Mouse (Mus musculus) G1E (cell line): ENCODE data around the gene Ddah1. TPM values are rescaled to one million over a fixed set of nuclear protein-coding genes. Genes with fewer than 3 reads are reported as not detected.

Experiments
- ATAC-seq: 2 replicates; pipeline ENCODE4 v1.8.0; 2016; ENCODE audit warnings: mild to moderate bottlenecking; ENCODE audit not compliant: insufficient number of reproducible peaks, poor library complexity, low FRiP score, severe bottlenecking; ENCODE audit errors: extremely low read depth
- DNase-seq: peaks from one replicate; pipeline ENCODE4 v3.0.0; 2012; ENCODE audit warnings: low spot score
- H3K27me3 ChIP-seq: 2 replicates; pipeline ENCODE4 v1.6.1; 2012; ENCODE audit warnings: mild to moderate bottlenecking, low read length, inconsistent platforms; ENCODE audit not compliant: insufficient read depth
- H3K36me3 ChIP-seq: replicated peaks from 2 replicates; pipeline ENCODE3; 2012; ENCODE audit warnings: mild to moderate bottlenecking, inconsistent platforms
- H3K4me1 ChIP-seq: 2 replicates; pipeline ENCODE4 v1.6.1; 2012; ENCODE audit warnings: low read depth, low read length, inconsistent platforms, mixed read lengths; ENCODE audit not compliant: insufficient read depth
- H3K4me3 ChIP-seq: 2 replicates; pipeline ENCODE4 v1.5.1; 2012; ENCODE audit warnings: low read depth, mild to moderate bottlenecking, inconsistent platforms, low read length, moderate library complexity, mixed read lengths
- H3K9me3 ChIP-seq: replicated peaks from 2 replicates; pipeline ENCODE4 v1.6.1; 2012; ENCODE audit warnings: inconsistent platforms
- CTCF ChIP-seq: IDR thresholded peaks from 2 replicates; pipeline ENCODE4 v1.5.1; 2012; ENCODE audit warnings: low read depth, low read length, inconsistent platforms, mixed read lengths
- GATA1 ChIP-seq: IDR thresholded peaks from 2 replicates; pipeline ENCODE4 v1.6.1; 2012; ENCODE audit warnings: borderline replicate concordance, low read length, inconsistent platforms, mixed read lengths
- GATA2 ChIP-seq: IDR thresholded peaks from 2 replicates; pipeline ENCODE4 v1.6.1; 2012; ENCODE audit warnings: low read depth, low read length, inconsistent platforms, borderline replicate concordance
- POLR2AphosphoS5 ChIP-seq: IDR thresholded peaks from 2 replicates; pipeline ENCODE4 v1.6.1; 2012; ENCODE audit warnings: low read depth, low read length, inconsistent platforms; ENCODE audit not compliant: insufficient replicate concordance
- TAL1 ChIP-seq: conservative IDR thresholded peaks from 2 replicates; pipeline ENCODE4 v1.6.1; 2012; ENCODE audit warnings: low read depth, low read length, inconsistent platforms, mixed read lengths
- polyA plus RNA-seq: library from polyadenylated mRNA; stranded (reverse); fragments of >175 nt; gene quantifications from 2 replicates; pipeline ENCODE4 v1.2.3, GENCODE M21; 2012
- total RNA-seq, 2 experiments: library from RNA; stranded (forward) in 1 of 2; stranded (reverse) in 1 of 2; fragments of 200-1000 nt in 1 of 2; fragments of >200 nt in 1 of 2; fragmentation: Nextera tagmentation in 1 of 2; gene quantifications; 2 replicates each; pipeline ENCODE4 v1.2.3; 2014 to 2017

Ddah1 gene
- total and polyA plus RNA-seq, 3 experiments, result 0.16 TPM; not detected in 2

DNA sequence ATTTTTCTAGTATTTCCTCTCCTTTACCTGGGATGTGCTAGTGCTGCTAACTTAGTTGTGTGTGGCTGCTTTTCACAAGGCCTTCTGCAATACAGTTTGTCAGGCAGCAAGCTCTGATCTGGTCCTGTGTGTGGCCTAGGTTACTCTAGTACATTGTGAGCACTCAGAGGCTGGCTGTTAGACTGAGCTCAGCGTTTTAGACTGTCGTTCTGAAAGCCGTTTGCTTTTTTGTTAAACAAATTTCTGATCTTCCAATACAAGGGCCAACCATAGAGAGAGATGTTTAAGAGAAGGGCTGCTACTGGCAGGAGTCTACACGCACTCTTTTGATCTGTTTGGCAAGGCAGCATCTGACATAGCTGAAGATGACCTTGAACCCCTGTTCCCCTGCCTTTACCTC, 181.5 kb downstream of the Ddah1 start:
- H3K36me3 ChIP-seq, result peaks cover 73% of the 10 kb centered on the region
- TF ChIP-seq POLR2AphosphoS5 (no peak), CTCF (no peak), TAL1 (no peak), GATA2 (no peak), GATA1 (no peak)
- DNase-seq (no peak), ATAC-seq (no peak)
- H3K27me3 ChIP-seq, result no peaks in the 10 kb centered on the region
- H3K4me1 ChIP-seq, result peaks cover 54% of the 10 kb centered on the region
- peak overlapping the region; percentile 97 for H3K4me3 ChIP-seq
- H3K9me3 ChIP-seq, result no peaks in the 10 kb centered on the region

DNA sequence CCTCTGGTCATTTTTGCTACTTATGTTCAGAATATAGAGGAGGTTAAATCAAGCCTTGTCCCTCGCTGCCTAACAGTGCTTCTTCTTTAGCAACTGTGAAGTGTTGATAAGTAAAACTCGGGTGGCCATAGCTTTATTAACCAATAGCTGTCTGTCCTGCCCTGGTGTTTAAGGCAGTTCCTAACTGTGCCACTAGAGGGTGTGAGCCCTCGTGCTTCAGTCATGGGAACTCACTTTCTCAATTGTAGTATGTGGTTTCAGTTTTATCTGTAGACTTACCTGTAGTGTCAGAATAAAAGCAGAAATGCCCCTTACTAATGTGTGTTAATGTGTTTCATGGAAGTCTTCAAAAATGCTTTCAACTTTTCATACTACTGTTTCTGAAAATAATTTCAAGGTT, 183.5 kb downstream of the Ddah1 start:
- H3K36me3 ChIP-seq, result peaks cover 77% of the 10 kb centered on the region
- H3K4me1 ChIP-seq, result peaks cover 72% of the 10 kb centered on the region
- peak; percentile 95 for TF ChIP-seq CTCF
- TF ChIP-seq TAL1, result no peak
- H3K4me3 ChIP-seq, result no peak overlapping the region; the same call in 1 of the 2 replicates
- H3K27me3 ChIP-seq, result no peaks in the 10 kb centered on the region
- H3K9me3 ChIP-seq, result no peaks in the 10 kb centered on the region
- peak; percentile 51 for ATAC-seq
- peak; percentile 45 for DNase-seq

Other genes with a start within 250 kb of the Ddah1 start
- 43.0 and 50.9 TPM in 2 replicates for gene Znhit6, start 182.5 kb upstream of the Ddah1 start, total RNA-seq (2014; fragmentation: Nextera tagmentation)
- gene Znhit6, start 182.5 kb upstream of the Ddah1 start, total RNA-seq (2017), result 36.9 and 40.5 TPM in 2 replicates
- 8.8 and 10.5 TPM in 2 replicates for gene Znhit6, start 182.5 kb upstream of the Ddah1 start, polyA plus RNA-seq
- not detected in 2 replicates for gene Ccn1, start 108.7 kb upstream of the Ddah1 start, total RNA-seq (2014; fragmentation: Nextera tagmentation)
- not detected in 2 replicates for gene Ccn1, start 108.7 kb upstream of the Ddah1 start, total RNA-seq (2017)
- not detected in 2 replicates for gene Ccn1, start 108.7 kb upstream of the Ddah1 start, polyA plus RNA-seq
- 34.2 and 42.4 TPM in 2 replicates for gene Bcl10, start 164.1 kb downstream of the Ddah1 start, total RNA-seq (2014; fragmentation: Nextera tagmentation)
- gene Bcl10, start 164.1 kb downstream of the Ddah1 start, total RNA-seq (2017), result 51.3 and 53.9 TPM in 2 replicates
- gene Bcl10, start 164.1 kb downstream of the Ddah1 start, polyA plus RNA-seq, result 17.5 and 24.4 TPM in 2 replicates
- 24.8 and 26.9 TPM in 2 replicates for gene 2410004B18Rik, start 179.3 kb downstream of the Ddah1 start, total RNA-seq (2014; fragmentation: Nextera tagmentation)
- gene 2410004B18Rik, start 179.3 kb downstream of the Ddah1 start, total RNA-seq (2017), result 57.5 and 60.6 TPM in 2 replicates
- gene 2410004B18Rik, start 179.3 kb downstream of the Ddah1 start, polyA plus RNA-seq, result 45.9 and 57.4 TPM in 2 replicates
- gene Syde2, start 229.2 kb downstream of the Ddah1 start, total RNA-seq (2014; fragmentation: Nextera tagmentation), result 0.34 TPM in 1 of 2 replicates, not detected in the other
- gene Syde2, start 229.2 kb downstream of the Ddah1 start, total RNA-seq (2017), result 0.12 and 0.76 TPM in 2 replicates
- gene Syde2, start 229.2 kb downstream of the Ddah1 start, polyA plus RNA-seq, result 0.02 TPM in 1 of 2 replicates, not detected in the other